Mouse (Mus musculus) cerebellum, postnatal 14 days (tissue): ENCODE results near the gene Rnf220.
A peak's percentile ranks its signal among the peaks of the same experiment; 100 is the strongest.

Experiments used
- DNase-seq, 2 experiments: peaks; one replicate each; pipeline ENCODE4 v3.0.0; 2021; ENCODE audit warnings: mixed read lengths in 2 of 2

Rnf220 gene

GRCm38 (mm10) chr4:117436995-117437660 lies 59.7 kb downstream of the Rnf220 start:
- no peak for DNase-seq

GRCm38 (mm10) chr4:117434336-117434735 lies 62.5 kb downstream of the Rnf220 start:
- DNase-seq = no peak

- DNase-seq = no peak
These were observed 67.2 kb downstream of the Rnf220 start for GRCm38 (mm10) chr4:117429604-117430003.

- DNase-seq = no peak
These were observed 69.3 kb downstream of the Rnf220 start for GRCm38 (mm10) chr4:117427540-117427939.

- peak in 1 of 2 experiments; percentile 33 for DNase-seq
These were observed 75.8 kb downstream of the Rnf220 start for GRCm38 (mm10) chr4:117421077-117421476.

- no peak for DNase-seq
These were observed 80.0 kb downstream of the Rnf220 start for GRCm38 (mm10) chr4:117416827-117417226.

GRCm38 (mm10) chr4:117410049-117410410 lies 86.8 kb downstream of the Rnf220 start:
- no peak for DNase-seq

GRCm38 (mm10) chr4:117409144-117410048 lies 87.5 kb downstream of the Rnf220 start:
- DNase-seq = peak in 1 of 2 experiments; percentile 22

- no peak for DNase-seq
These were observed 88.9 kb downstream of the Rnf220 start for GRCm38 (mm10) chr4:117407945-117408344.

- DNase-seq = peak; percentile 74 to 80
These were observed 90.9 kb downstream of the Rnf220 start for GRCm38 (mm10) chr4:117405999-117406398.

GRCm38 (mm10) chr4:117405211-117405610 lies 91.6 kb downstream of the Rnf220 start:
- no peak for DNase-seq

- DNase-seq = no peak
These were observed 93.4 kb downstream of the Rnf220 start for GRCm38 (mm10) chr4:117403411-117403810.

GRCm38 (mm10) chr4:117397128-117397527 lies 99.7 kb downstream of the Rnf220 start:
- DNase-seq = no peak

- DNase-seq = no peak
These were observed 103.8 kb downstream of the Rnf220 start for GRCm38 (mm10) chr4:117393027-117393426.

GRCm38 (mm10) chr4:117392391-117392790 lies 104.5 kb downstream of the Rnf220 start:
- no peak for DNase-seq

- no peak for DNase-seq
These were observed 104.9 kb downstream of the Rnf220 start for GRCm38 (mm10) chr4:117391966-117392365.

- no peak for DNase-seq
These were observed 105.7 kb downstream of the Rnf220 start for GRCm38 (mm10) chr4:117390850-117391795.

- DNase-seq = peak; percentile 31 to 48
These were observed 107.4 kb downstream of the Rnf220 start for GRCm38 (mm10) chr4:117389264-117390054.

- no peak for DNase-seq
These were observed 111.6 kb downstream of the Rnf220 start for GRCm38 (mm10) chr4:117385247-117385646.

- no peak for DNase-seq
These were observed 115.0 kb downstream of the Rnf220 start for GRCm38 (mm10) chr4:117381846-117382245.

- no peak for DNase-seq
These were observed 116.3 kb downstream of the Rnf220 start for GRCm38 (mm10) chr4:117380558-117380935.
